Mouse (Mus musculus): ENCODE measurements around the gene Rpl21. TPM values are rescaled to one million over a fixed set of nuclear protein-coding genes. Genes with fewer than 3 reads are reported as not detected.

The Rpl21 gene
- polyA plus RNA-seq, 1 experiment from 2014 or later: 520 TPM

DNA sequence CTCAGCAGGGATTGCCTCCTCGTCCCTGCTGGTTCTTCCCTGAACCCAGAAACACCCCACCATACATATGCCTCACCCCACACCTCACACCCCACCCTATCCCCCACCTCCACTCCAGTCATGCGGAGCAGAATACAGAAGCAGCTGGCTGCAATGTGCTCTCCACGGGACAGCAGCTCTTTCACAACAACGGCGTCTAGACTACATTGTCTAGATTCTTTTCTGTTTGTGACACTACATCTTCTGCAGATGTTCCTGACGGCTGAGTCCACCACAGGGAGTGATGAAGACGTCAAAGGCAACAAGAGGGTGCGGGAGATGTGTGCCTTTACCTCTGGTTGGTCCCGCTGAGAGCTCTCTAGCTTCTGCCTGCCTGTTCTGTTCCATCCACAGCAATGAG lies 34.7 kb upstream of the Rpl21 start:
- Histone ChIP-seq H3K4me1 (peaks cover 44% of the 10 kb centered on the region), H3K9ac (no peak overlapping the region), H3K36me3 (no peaks in the 10 kb centered on the region), H3K4me2 (no peak overlapping the region), H3K27ac (no peak overlapping the region), H3K9me3 (replicated peaks) (0 out of 2 replicates have a peak, but pooled peaks cover 8% of the 10 kb centered on the region), H3K27me3 (replicated peaks) (no peaks in the 10 kb centered on the region; the same call in 1 of the 2 replicates), H3K4me3 (no peak overlapping the region)
- ATAC-seq: no peak
- WGBS (ENCODE audit: insufficient replicate concordance): 52% methylated on average over 9 of the region's 9 CpGs

- H3K27me3 ChIP-seq (replicated peaks): 0 out of 2 replicates have a peak, but pooled peaks cover 8% of the 10 kb centered on the region
- no peak overlapping the region for H3K4me2 ChIP-seq
- no peaks in the 10 kb centered on the region for H3K36me3 ChIP-seq
- no peak overlapping the region for H3K4me3 ChIP-seq
- no peak overlapping the region for H3K9ac ChIP-seq
- H3K4me1 ChIP-seq: no peaks in the 10 kb centered on the region
- no peak for ATAC-seq
- no peak overlapping the region for H3K27ac ChIP-seq
- 48% methylated on average over 8 of the region's 8 CpGs for WGBS (ENCODE audit: insufficient replicate concordance)
- H3K9me3 ChIP-seq (replicated peaks): 0 out of 2 replicates have a peak, but pooled peaks cover 8% of the 10 kb centered on the region
Measured at GRCm38 (mm10) chr5:146806004-146806430, 26.7 kb upstream of the Rpl21 start.

GRCm38 (mm10) chr5:146809951-146810350 lies 22.7 kb upstream of the Rpl21 start:
- ATAC-seq: no peak
- WGBS (ENCODE audit: insufficient replicate concordance): 59% methylated on average over 5 of the region's 5 CpGs
- H3K36me3 ChIP-seq: no peaks in the 10 kb centered on the region
- no peak overlapping the region for H3K4me3 ChIP-seq
- no peak overlapping the region for H3K4me2 ChIP-seq
- H3K27me3 ChIP-seq (replicated peaks): 0 out of 2 replicates have a peak, but pooled peaks cover 8% of the 10 kb centered on the region
- no peak overlapping the region for H3K27ac ChIP-seq
- no peak overlapping the region for H3K9ac ChIP-seq
- H3K4me1 ChIP-seq: no peaks in the 10 kb centered on the region
- H3K9me3 ChIP-seq (replicated peaks): 0 out of 2 replicates have a peak, but pooled peaks cover 3% of the 10 kb centered on the region

GRCm38 (mm10) chr5:146812866-146813265 lies 19.8 kb upstream of the Rpl21 start:
- ATAC-seq: no peak
- no peak overlapping the region for H3K4me2 ChIP-seq
- no peaks in the 10 kb centered on the region for H3K36me3 ChIP-seq
- H3K27ac ChIP-seq: no peak overlapping the region
- 0 out of 2 replicates have a peak, but pooled peaks cover 3% of the 10 kb centered on the region for H3K9me3 ChIP-seq (replicated peaks)
- H3K4me1 ChIP-seq: no peaks in the 10 kb centered on the region
- H3K4me3 ChIP-seq: no peak overlapping the region
- WGBS (ENCODE audit: insufficient replicate concordance): 83% methylated on average over 5 of the region's 5 CpGs
- 0 out of 2 replicates have a peak, but pooled peaks cover 8% of the 10 kb centered on the region for H3K27me3 ChIP-seq (replicated peaks)
- H3K9ac ChIP-seq: no peak overlapping the region

DNA sequence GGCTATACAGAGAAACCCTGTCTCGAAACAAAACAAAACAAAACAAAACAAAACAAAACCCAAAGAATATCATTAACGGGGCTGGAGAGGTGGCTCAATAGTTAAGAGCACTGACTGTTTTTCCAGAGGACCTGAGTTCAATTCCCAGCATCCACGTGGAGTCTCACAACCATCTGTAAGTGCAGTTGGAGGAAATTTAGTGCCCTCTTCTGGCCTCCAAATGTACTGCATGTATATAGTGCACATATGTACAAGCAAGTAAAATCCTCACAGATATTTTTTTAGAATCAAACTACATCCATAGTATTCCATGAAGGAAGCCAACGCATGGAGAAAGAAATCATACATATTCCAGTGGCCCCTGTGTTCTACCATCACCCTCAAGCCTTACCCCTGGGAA lies 19.3 kb upstream of the Rpl21 start:
- 75% methylated on average over 4 of the region's 4 CpGs for WGBS (ENCODE audit: insufficient replicate concordance)
- Histone ChIP-seq H3K27me3 (replicated peaks) (0 out of 2 replicates have a peak, but pooled peaks cover 3% of the 10 kb centered on the region), H3K27ac (no peak overlapping the region), H3K4me1 (no peaks in the 10 kb centered on the region), H3K4me2 (no peak overlapping the region), H3K4me3 (no peak overlapping the region), H3K36me3 (no peaks in the 10 kb centered on the region), H3K9ac (no peak overlapping the region), H3K9me3 (replicated peaks) (0 out of 2 replicates have a peak, but pooled peaks cover 3% of the 10 kb centered on the region)
- no peak for ATAC-seq

DNA sequence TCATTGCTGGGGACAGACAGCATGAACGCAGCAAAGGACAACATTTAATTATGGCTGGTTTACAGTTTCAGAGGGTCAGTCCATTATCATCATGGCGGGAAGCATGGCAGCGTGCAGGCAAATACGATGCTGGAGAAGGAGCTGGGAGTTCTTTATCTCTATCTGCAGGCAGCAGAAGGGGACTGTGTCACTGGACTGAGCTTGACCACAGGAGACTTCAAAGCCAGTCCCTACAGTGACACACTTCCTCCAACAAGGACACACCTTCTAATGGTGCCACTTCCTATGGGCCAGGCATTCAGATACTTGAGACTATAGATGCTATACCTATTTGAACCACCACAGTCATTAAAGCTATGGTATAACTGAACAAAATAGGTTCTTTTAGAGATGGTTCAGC lies 17.3 kb upstream of the Rpl21 start:
- Histone ChIP-seq H3K36me3 (no peaks in the 10 kb centered on the region), H3K9me3 (replicated peaks) (0 out of 2 replicates have a peak, but pooled peaks cover 3% of the 10 kb centered on the region), H3K4me1 (no peaks in the 10 kb centered on the region), H3K27me3 (replicated peaks) (no peaks in the 10 kb centered on the region), H3K27ac (no peak overlapping the region), H3K4me2 (no peak overlapping the region), H3K4me3 (no peak overlapping the region), H3K9ac (no peak overlapping the region)
- ATAC-seq: no peak
- WGBS (ENCODE audit: insufficient replicate concordance): 26% methylated on average over 4 of the region's 4 CpGs

DNA sequence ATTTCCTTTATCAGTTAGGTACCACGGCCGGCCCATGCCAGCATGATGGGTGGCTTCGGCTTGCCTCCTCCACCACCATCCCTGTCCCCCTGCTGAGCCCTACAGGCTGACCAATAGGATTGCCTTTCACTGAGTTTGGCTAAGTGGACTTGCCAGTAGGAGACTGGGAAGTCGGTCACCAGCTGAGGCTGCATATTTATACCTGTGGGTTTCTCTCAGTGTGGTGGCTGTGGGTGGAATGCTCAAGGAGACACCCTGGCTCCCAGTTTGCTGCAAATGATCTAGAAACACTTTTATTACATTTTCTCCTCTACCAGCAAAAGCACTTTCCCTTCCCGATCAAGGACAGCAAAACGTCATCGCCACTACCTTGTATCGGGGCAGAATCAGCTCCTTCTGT lies 15.1 kb upstream of the Rpl21 start:
- Histone ChIP-seq H3K36me3 (no peaks in the 10 kb centered on the region), H3K4me1 (no peaks in the 10 kb centered on the region), H3K27ac (no peak overlapping the region), H3K9ac (no peak overlapping the region), H3K9me3 (replicated peaks) (0 out of 2 replicates have a peak, but pooled peaks cover 3% of the 10 kb centered on the region), H3K4me3 (no peak overlapping the region), H3K27me3 (replicated peaks) (no peaks in the 10 kb centered on the region), H3K4me2 (no peak overlapping the region)
- 77% methylated on average over 8 of the region's 8 CpGs for WGBS (ENCODE audit: insufficient replicate concordance)
- no peak for ATAC-seq

- H3K9me3 ChIP-seq (replicated peaks): no peaks in the 10 kb centered on the region
- 58% methylated on average over 8 of the region's 8 CpGs for WGBS (ENCODE audit: insufficient replicate concordance)
Measured at GRCm38 (mm10) chr5:146818906-146819623, 13.6 kb upstream of the Rpl21 start.

DNA sequence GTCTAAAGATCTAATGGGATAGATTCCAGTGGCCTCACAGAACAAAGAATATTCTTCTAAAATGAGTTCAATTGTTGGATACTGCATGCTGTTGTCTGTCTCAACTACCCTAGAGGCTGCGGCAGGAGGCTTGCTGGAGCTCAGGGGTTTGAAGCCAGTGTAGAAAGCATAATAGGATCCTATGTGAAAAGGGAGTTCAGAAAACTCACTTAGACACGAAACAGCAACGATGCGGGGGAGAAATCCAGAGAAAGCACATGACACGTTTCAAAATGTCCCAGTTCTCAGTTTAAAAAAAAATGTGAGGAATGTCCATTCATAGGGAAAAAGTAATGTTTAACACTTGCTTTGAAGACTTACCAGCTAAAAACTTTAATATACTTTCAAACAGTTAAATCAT lies 9.7 kb upstream of the Rpl21 start:
- Histone ChIP-seq H3K4me2 (no peak overlapping the region), H3K9me3 (replicated peaks) (no peaks in the 10 kb centered on the region), H3K4me1 (peaks cover 12% of the 10 kb centered on the region), H3K9ac (no peak overlapping the region), H3K4me3 (no peak overlapping the region), H3K36me3 (no peaks in the 10 kb centered on the region), H3K27me3 (replicated peaks) (no peaks in the 10 kb centered on the region), H3K27ac (no peak overlapping the region)
- WGBS (ENCODE audit: insufficient replicate concordance): 83% methylated on average over 5 of the region's 5 CpGs
- no peak for ATAC-seq

More at GRCm38 (mm10) chr5:146818906-146819623, 13.6 kb upstream of the Rpl21 start:
- no peak overlapping the region for H3K4me2 ChIP-seq
- H3K36me3 ChIP-seq: no peaks in the 10 kb centered on the region
- no peak overlapping the region for H3K27ac ChIP-seq
- H3K27me3 ChIP-seq (replicated peaks): no peaks in the 10 kb centered on the region
- peaks cover 2% of the 10 kb centered on the region for H3K4me1 ChIP-seq
- no peak for ATAC-seq
- H3K9ac ChIP-seq: no peak overlapping the region
- H3K4me3 ChIP-seq: no peak overlapping the region

DNA sequence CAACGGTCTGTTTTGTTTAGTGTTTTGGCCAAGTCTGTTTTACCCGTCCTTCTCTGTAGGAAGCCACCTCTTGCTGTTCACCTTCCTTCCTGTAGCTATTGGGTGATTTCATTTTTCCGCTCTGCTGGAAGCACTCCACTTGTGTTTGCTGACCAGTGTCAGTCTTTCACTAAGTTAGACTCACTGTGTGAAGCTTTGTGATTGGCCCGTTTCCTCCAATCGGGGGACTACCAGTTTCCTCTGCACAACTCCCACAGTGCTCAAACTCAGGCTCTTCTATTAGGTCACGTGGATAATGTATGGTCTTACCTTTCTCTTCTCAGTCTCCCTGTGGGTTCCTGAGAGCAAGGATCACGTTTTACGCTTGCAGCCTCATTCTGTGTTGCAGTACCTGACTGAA lies 3.2 kb upstream of the Rpl21 start:
- peak overlapping the region; percentile 66 for H3K27ac ChIP-seq
- peak overlapping the region; percentile 56 for H3K4me2 ChIP-seq
- H3K9me3 ChIP-seq (replicated peaks): no peaks in the 10 kb centered on the region
- H3K4me3 ChIP-seq: peak overlapping the region; percentile 27
- peak overlapping the region; percentile 32 for H3K9ac ChIP-seq
- ATAC-seq: peak; percentile 28; the same call in 1 of the 2 replicates
- H3K36me3 ChIP-seq: peaks cover 8% of the 10 kb centered on the region
- 29% methylated on average over 8 of the region's 8 CpGs for WGBS (ENCODE audit: insufficient replicate concordance)
- no peaks in the 10 kb centered on the region for H3K27me3 ChIP-seq (replicated peaks)
- H3K4me1 ChIP-seq: peaks cover 37% of the 10 kb centered on the region

DNA sequence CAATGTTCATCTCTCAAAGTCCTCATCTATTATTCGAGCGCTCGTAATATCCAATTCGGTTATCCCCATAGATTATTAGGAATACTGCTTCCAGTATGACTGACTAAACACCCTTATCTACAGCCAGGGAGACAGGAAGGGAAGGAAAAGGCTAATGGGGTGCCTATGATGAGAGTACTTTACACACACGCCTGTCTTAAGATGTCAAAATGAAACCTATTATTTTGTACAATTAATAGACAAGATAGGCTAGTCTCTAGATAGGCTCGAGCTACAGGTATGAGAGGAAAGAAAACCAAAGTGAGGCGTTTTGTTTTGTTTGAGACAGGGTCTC lies 288 bp upstream of the Rpl21 start:
- H3K4me2 ChIP-seq: peak overlapping the region; percentile 75
- WGBS (ENCODE audit: insufficient replicate concordance): 47% methylated on average over 7 of the region's 7 CpGs
- H3K36me3 ChIP-seq: peaks cover 36% of the 10 kb centered on the region
- peak overlapping the region; percentile 87 for H3K27ac ChIP-seq
- H3K4me1 ChIP-seq: peaks cover 49% of the 10 kb centered on the region
- no peaks in the 10 kb centered on the region for H3K27me3 ChIP-seq (replicated peaks)
- peak; percentile 33 for ATAC-seq
- no peaks in the 10 kb centered on the region for H3K9me3 ChIP-seq (replicated peaks)
- H3K4me3 ChIP-seq: peak overlapping the region; percentile 89
- H3K9ac ChIP-seq: peak overlapping the region; percentile 91

DNA sequence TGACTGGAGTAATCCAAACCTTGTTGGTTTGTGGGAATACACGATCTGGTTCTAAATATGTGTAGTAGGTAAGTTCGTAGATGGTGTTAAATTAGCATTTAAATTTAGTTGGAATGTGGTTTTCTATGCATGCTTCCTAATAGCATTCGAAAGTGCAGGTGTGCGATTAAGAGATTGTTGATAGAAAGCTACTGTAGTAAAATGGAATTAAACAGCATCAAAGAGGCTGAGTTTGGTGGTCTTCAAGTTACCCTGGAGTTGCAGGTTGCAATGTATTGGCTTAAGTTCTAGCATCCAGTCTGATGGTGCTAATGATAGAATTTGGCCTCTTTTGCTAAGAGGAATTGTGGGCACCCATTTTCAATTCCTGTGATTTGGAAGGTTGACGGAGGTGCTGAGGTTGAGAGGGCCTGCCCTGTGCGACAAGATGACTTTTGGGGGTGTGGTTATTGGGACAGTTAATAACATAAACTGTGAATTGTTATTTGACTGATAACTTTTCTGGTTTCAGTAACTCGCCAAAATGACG lies 1.0 kb downstream of the Rpl21 start:
- Histone ChIP-seq H3K4me3 (peak overlapping the region; percentile 89), H3K4me2 (peak overlapping the region; percentile 75), H3K4me1 (peaks cover 49% of the 10 kb centered on the region), H3K27ac (peak overlapping the region; percentile 87), H3K9ac (peak overlapping the region; percentile 91), H3K27me3 (replicated peaks) (no peaks in the 10 kb centered on the region), H3K9me3 (replicated peaks) (no peaks in the 10 kb centered on the region), H3K36me3 (peaks cover 50% of the 10 kb centered on the region)
- ATAC-seq: no peak
- 3% methylated on average over 8 of the region's 8 CpGs for WGBS (ENCODE audit: insufficient replicate concordance)

All from liver, embryonic 12.5 days (tissue).